Mouse (Mus musculus) embryonic facial prominence, embryonic 14.5 days (tissue): Measurements from ENCODE around the gene Dnajc22. TPM values are rescaled to one million over a fixed set of nuclear protein-coding genes. Genes with fewer than 3 reads are reported as not detected.

Source experiments
- ATAC-seq: fragments of 200-750 bp; cut with Nextera tagmentation; 2 replicates; pipeline ENCODE4 v1.8.0; 2017; ENCODE audit warnings: low read depth, moderate number of reproducible peaks, moderate TSS enrichment
- DNase-seq: peaks from one replicate; pipeline ENCODE4 v3.0.0-alpha.2; 2015; ENCODE audit warnings: low spot score
- H3K27ac ChIP-seq: fragments of 300-500 bp; sonication (generic); replicated peaks from 2 replicates; pipeline ENCODE4 v1.5.1; 2014; ENCODE audit warnings: low read depth, mild to moderate bottlenecking, low read length, moderate library complexity
- H3K27me3 ChIP-seq: fragments of 300-500 bp; sonication (generic); replicated peaks from 2 replicates; pipeline ENCODE4 v1.6.1; 2014; ENCODE audit warnings: low read length; ENCODE audit not compliant: control insufficient read depth, insufficient read depth
- H3K36me3 ChIP-seq: fragments of 300-500 bp; sonication (generic); 2 replicates; pipeline ENCODE4 v1.6.1; 2014; ENCODE audit warnings: low read length, mixed read lengths; ENCODE audit not compliant: control insufficient read depth, insufficient read depth
- H3K4me1 ChIP-seq: fragments of 300-500 bp; sonication (generic); 2 replicates; pipeline ENCODE4 v1.6.1; 2014; ENCODE audit warnings: antibody characterized with exemption, low read length; ENCODE audit not compliant: control insufficient read depth, insufficient read depth
- H3K4me2 ChIP-seq: fragments of 300-500 bp; sonication (generic); 2 replicates; pipeline ENCODE4 v1.6.1; 2014; ENCODE audit warnings: low read depth, mild to moderate bottlenecking, low read length, moderate library complexity, mixed read lengths
- H3K4me3 ChIP-seq: fragments of 300-500 bp; sonication (generic); 2 replicates; pipeline ENCODE4 v1.5.1; 2014; ENCODE audit warnings: low read depth, mild to moderate bottlenecking, low read length
- H3K9ac ChIP-seq: fragments of 300-500 bp; sonication (generic); 2 replicates; pipeline ENCODE4 v1.6.1; 2014; ENCODE audit warnings: low read depth, mild to moderate bottlenecking, low read length, moderate library complexity, mixed read lengths
- H3K9me3 ChIP-seq: fragments of 300-500 bp; sonication (generic); 2 replicates; pipeline ENCODE4 v1.6.1; 2016; ENCODE audit warnings: low read length; ENCODE audit not compliant: control insufficient read depth
- WGBS: fragments of 180-500 bp; shearing (Covaris S2); extraction: QIAGEN DNeasy Blood & Tissue Kit; methylation state at CpG from one replicate; pipeline ENCODE4 v1.1.7; 2014; 5-methylcytosine and 5-hydroxymethylcytosine counted together
- polyA plus RNA-seq: library from polyadenylated mRNA; unstranded; fragments of >200 nt; fragmentation: Nextera tagmentation; extraction: Ambion mirVana; gene quantifications from 2 replicates; pipeline ENCODE4 v1.2.1, GENCODE M21; 2014

The Dnajc22 gene
- polyA plus RNA-seq, 1 experiment from 2014 or later = not detected

DNA sequence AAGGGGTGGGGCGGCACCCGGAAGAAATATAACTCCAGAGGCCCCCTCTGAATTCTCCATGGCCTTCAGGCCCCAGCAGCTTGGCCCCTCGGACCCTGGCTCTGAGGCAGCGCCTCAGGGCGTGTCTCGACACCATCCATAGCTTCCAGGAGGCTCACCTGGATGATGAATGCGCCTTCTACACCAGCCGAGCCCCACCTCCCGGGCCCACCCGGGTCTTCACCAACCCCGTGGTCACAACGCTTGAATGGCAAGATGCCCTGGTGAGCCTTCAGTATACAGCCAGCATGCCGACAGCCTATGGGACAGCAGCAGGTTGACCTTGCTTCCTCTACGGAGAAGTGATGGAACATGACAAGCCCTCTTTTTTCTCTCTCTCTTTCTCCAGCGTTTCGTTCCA is 10.1 kb upstream of the Dnajc22 start:
- no peak overlapping the region for H3K9ac ChIP-seq
- H3K9me3 ChIP-seq = no peaks in the 10 kb centered on the region
- WGBS = 92% methylated on average over 16 of the region's 16 CpGs
- no peak overlapping the region for H3K27ac ChIP-seq
- peaks cover 26% of the 10 kb centered on the region for H3K36me3 ChIP-seq
- H3K4me1 ChIP-seq = no peaks in the 10 kb centered on the region
- DNase-seq (no peak), ATAC-seq (no peak)
- no peak overlapping the region for H3K4me3 ChIP-seq
- H3K27me3 ChIP-seq = peaks cover 40% of the 10 kb centered on the region
- H3K4me2 ChIP-seq = no peak overlapping the region

DNA sequence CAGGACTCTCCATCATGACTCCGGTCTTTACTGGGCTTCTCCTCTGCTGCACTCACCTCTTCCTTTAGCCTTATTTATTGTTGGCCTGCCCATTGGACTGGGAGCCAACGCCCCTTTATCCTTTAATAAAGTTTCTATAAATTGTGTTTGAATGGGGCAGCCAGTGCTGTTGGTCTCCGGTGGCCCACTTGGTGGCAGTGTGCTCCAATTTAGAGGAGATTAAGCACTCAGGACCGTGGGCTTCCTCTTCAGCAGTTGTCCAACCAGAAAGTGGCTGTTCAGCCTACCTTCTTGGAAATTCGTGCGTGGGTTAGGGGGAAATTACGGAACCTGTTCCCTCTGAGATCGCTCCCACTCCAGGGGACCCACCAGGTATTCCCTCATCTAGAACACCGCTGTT is 9.7 kb upstream of the Dnajc22 start:
- WGBS = 74% methylated on average over 9 of the region's 9 CpGs
- DNase-seq (peak; percentile 61), ATAC-seq (no peak)
- no peaks in the 10 kb centered on the region for H3K4me1 ChIP-seq
- H3K27me3 ChIP-seq = peaks cover 45% of the 10 kb centered on the region
- no peak overlapping the region for H3K4me2 ChIP-seq
- no peak overlapping the region for H3K27ac ChIP-seq
- H3K9ac ChIP-seq = no peak overlapping the region
- H3K9me3 ChIP-seq = no peaks in the 10 kb centered on the region
- peaks cover 22% of the 10 kb centered on the region for H3K36me3 ChIP-seq
- H3K4me3 ChIP-seq = no peak overlapping the region

DNA sequence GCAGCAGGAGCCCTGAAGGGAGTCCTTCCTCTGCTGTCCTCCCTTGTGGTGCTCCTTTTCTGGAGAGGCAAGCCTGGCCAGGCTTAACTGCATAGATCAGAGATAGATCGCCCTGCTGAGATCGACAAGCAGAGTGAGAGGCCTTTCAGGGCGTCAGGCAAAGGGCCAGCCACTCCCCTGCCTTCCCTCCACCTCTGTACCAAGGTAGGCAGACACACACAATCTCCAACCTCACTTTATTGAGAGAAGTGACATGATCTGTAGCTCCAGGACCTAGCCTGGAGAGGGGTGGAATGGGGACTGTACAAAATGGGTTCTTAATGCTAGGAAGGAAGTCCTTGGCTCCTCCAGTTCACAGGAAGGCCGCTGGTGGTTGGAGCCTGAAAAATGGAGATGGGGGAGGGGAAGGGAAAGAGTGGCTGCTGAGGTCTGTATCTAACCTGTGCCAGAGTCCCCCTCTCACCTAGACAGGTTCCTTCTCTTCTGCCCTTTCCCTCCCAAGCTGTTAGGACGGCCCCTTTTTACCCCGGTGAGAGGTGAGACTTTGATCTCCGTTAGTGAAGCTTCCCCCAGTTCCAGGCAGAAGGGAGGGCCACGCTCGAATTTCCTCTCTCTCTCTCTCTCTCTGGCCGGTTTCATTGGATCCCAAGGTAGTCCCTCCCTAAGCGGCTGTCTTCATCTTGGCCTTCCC is 9.0 kb upstream of the Dnajc22 start:
- H3K9me3 ChIP-seq = no peaks in the 10 kb centered on the region
- no peak overlapping the region for H3K9ac ChIP-seq
- H3K4me2 ChIP-seq = 0 out of 2 replicates have a peak overlapping the region, but pooled peaks have one; percentile 7
- DNase-seq (no peak), ATAC-seq (no peak)
- WGBS = 5% methylated on average over 10 of the region's 11 CpGs
- no peak overlapping the region for H3K27ac ChIP-seq
- H3K4me1 ChIP-seq = no peaks in the 10 kb centered on the region
- H3K27me3 ChIP-seq = peaks cover 52% of the 10 kb centered on the region
- H3K36me3 ChIP-seq = peaks cover 19% of the 10 kb centered on the region
- no peak overlapping the region for H3K4me3 ChIP-seq

DNA sequence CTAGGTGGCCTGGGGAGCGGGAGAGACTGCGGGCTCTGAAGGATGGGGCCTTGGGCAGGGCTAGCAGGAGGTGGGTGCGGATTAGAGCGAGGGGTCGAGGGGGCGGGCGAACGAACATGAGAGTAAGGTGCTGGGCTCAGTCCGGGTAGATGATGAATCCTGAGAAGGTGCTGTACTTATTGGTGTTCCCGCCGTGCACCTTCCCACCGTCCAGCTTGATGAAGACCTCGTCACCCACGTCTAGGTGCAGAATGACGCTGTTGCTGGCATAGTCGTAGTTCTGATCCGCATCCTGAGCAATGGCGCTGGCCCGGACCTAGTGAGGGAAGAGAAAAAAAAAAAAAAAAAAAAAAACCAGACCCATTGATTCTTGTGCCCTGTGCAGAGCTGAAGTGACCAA is 8.4 kb upstream of the Dnajc22 start:
- Histone ChIP-seq H3K9me3 (no peaks in the 10 kb centered on the region), H3K9ac (no peak overlapping the region), H3K4me2 (0 out of 2 replicates have a peak overlapping the region, but pooled peaks have one; percentile 7), H3K27ac (no peak overlapping the region), H3K27me3 (peaks cover 58% of the 10 kb centered on the region), H3K4me1 (no peaks in the 10 kb centered on the region), H3K4me3 (no peak overlapping the region), H3K36me3 (peaks cover 19% of the 10 kb centered on the region)
- ATAC-seq = no peak
- 11% methylated on average over 19 of the region's 19 CpGs for WGBS
- no peak for DNase-seq

DNA sequence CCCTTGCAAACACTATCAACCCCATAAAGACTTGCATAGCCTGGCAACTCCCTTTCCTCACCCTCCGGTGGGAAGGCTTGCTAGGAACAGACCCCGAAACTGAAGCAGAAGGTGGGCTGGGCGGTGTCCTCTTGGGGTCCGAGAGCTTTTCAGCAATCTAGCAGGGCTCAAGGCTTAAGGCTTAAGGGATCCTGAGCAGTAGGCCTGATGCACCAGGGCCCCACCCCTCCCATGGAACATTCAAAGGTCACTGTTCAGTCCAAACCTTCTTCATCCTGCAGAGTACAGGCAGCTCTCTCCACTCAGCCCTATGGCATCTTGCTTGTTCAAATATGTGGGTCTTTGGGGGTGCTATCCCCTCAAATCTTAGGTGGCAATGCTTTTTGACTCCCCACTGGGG is 7.0 kb upstream of the Dnajc22 start:
- 82% methylated on average over 4 of the region's 4 CpGs for whole genome bisulfite sequencing
- no peak overlapping the region for H3K4me2 ChIP-seq
- H3K27me3 ChIP-seq = peaks cover 72% of the 10 kb centered on the region
- H3K4me1 ChIP-seq = no peaks in the 10 kb centered on the region
- DNase-seq (no peak), ATAC-seq (no peak)
- H3K4me3 ChIP-seq = no peak overlapping the region
- H3K9ac ChIP-seq = no peak overlapping the region
- peaks cover 15% of the 10 kb centered on the region for H3K36me3 ChIP-seq
- no peak overlapping the region for H3K27ac ChIP-seq
- no peaks in the 10 kb centered on the region for H3K9me3 ChIP-seq

DNA sequence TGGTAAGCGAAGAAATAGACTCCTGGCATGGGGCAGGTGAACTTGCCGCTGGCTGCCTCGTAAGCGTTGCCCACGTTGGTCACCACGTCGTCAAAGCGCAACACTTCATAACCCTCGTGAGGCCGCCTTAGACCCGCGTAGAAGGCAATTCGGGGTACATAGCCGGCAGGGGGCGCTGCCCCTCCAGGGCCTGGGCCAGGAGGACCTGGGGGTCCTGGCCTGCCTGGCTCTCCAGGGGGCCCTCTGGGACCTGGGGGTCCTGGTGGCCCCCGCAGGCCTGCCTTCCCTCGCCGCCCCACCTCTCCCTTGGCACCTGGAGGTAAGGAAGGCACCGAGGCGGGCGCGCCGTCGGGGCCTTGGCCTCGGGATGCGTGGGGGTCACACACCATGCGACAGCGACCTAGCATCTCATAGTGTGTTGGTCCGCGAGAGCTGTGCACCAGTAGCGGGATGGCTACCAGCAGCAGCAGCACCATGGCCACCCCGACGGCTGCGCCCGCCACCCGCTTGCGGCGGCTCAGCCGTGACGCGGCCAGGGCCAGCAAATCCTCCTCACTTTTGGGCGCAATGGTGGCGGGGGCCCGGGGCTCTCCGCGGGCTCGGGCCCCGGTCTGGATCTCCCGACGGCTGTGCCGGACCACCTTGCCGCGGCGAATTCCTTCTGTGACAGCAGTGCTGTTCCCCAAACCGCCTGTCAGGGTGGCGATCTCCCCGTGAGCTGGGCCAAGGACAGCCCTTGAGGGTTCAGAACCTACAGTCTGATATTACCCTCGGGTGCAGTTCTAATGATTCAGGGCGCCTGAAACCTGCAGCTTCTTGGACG is 5.5 kb upstream of the Dnajc22 start, which contains the start of gene C1ql4:
Gene C1ql4 (minus strand): TSS at position 565 of the 823 bp plus-strand sequence.
- 9% methylated on average over 27 of the region's 60 CpGs for WGBS
- no peak within 1 kb of the TSS; the same call in 1 of the 2 replicates for H3K9ac ChIP-seq

DNA sequence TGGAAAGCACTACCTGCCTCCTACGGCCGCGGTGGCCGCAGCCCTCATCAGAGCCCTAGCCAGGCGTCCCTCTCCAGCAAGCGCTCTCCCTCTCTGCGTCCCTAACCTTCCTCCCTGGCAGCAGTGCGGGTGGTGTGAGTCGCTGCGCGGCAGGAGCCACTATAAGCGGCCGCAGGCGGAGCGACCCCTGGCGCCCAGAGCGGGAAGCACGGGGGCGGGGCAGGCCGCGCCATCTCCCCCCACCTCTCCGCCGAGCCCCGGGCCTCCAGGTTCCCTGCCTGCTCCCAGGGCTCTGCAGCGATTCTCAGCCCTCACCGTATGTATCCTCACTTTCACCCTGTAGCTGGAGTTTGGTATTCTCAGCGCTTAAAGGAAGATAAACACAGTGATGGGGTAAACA is 4.7 kb upstream of the Dnajc22 start:
- Histone ChIP-seq H3K9ac (no peak overlapping the region; the same call in 1 of the 2 replicates), H3K9me3 (no peaks in the 10 kb centered on the region), H3K4me3 (peak overlapping the region; percentile 30), H3K4me1 (no peaks in the 10 kb centered on the region), H3K27me3 (peaks cover 94% of the 10 kb centered on the region), H3K27ac (no peak overlapping the region), H3K36me3 (no peaks in the 10 kb centered on the region), H3K4me2 (peak overlapping the region; percentile 48)
- DNase-seq (peak; percentile 79), ATAC-seq (peak; percentile 76)
- under 1% methylated on average over 20 of the region's 27 CpGs for WGBS

More for the DNA sequence above, 5.5 kb upstream of the Dnajc22 start, which contains the start of gene C1ql4:
- Histone ChIP-seq H3K9me3 (no peaks in the 10 kb centered on the region), H3K4me1 (no peaks in the 10 kb centered on the region), H3K27me3 (peaks cover 86% of the 10 kb centered on the region), H3K4me2 (peak within 1 kb of the TSS; percentile 48), H3K36me3 (peaks cover 7% of the 10 kb centered on the region), H3K4me3 (peak within 1 kb of the TSS; percentile 30), H3K27ac (no peak within 1 kb of the TSS)
- DNase-seq = no peak
- ATAC-seq = no peak

DNA sequence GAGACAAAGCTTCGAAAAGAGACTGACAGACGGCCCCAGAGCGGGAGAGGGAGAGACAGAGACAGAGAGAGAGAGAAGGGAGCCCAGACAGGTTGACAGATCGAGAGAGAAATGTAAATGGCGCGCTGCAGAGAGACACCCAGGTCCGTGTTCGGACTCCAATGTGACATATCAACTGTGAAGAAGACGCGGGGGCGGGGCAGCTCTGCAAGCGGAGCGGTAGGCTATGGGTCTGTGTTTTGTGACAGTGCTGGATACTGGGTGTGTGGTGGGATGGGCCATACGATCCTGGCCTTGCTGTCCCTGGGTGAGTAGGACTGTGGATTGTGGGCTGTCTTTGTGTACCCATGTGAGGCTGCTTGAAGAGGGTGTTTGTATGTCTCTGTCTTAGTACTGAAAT is 3.9 kb upstream of the Dnajc22 start:
- no peak overlapping the region for H3K27ac ChIP-seq
- H3K4me3 ChIP-seq = no peak overlapping the region
- H3K4me1 ChIP-seq = peaks cover 4% of the 10 kb centered on the region; the same call in 1 of the 2 replicates
- H3K9ac ChIP-seq = no peak overlapping the region
- peaks cover 96% of the 10 kb centered on the region for H3K27me3 ChIP-seq
- H3K4me2 ChIP-seq = no peak overlapping the region
- ATAC-seq (no peak), DNase-seq (no peak)
- no peaks in the 10 kb centered on the region for H3K9me3 ChIP-seq
- 16% methylated on average over 14 of the region's 14 CpGs for WGBS
- H3K36me3 ChIP-seq = no peaks in the 10 kb centered on the region
